Mouse (Mus musculus): ENCODE data around the gene Ybx3.
A peak's percentile ranks its signal among the peaks of the same experiment; 100 is the strongest.

- TF ChIP-seq CTCF (IDR thresholded peaks at IDR 0.05; ENCODE audit: low read depth, low read length) (peak; percentile 95), POLR2A (IDR thresholded peaks at IDR 0.05; ENCODE audit: borderline replicate concordance, low read depth, low read length) (no peak)
Measured at GRCm38 (mm10) chr6:131353352-131353919, 34.8 kb downstream of the Ybx3 start, which contains the start of gene Styk1.

Data from bone marrow macrophage, adult 2 months (primary cell).